Mouse (Mus musculus): Measurements from ENCODE around the gene Gapdhs.

GRCm38 (mm10) chr7:30717716-30718046 lies 25.8 kb downstream of the Gapdhs start:
- TF ChIP-seq CTCF (IDR thresholded peaks at IDR 0.05; ENCODE audit: borderline replicate concordance, control insufficient read depth, extremely low read depth, insufficient read depth, low read length, poor library complexity) (no peak), POLR2A (IDR thresholded peaks at IDR 0.05; ENCODE audit: control insufficient read depth, extremely low read depth, insufficient read depth, low read length, poor library complexity) (0 out of 2 replicates have a peak, but pooled peaks have one; percentile 28)
